Comparison of ENCODE assay signal across 9 mouse cellular contexts in the genomic region with DNA sequence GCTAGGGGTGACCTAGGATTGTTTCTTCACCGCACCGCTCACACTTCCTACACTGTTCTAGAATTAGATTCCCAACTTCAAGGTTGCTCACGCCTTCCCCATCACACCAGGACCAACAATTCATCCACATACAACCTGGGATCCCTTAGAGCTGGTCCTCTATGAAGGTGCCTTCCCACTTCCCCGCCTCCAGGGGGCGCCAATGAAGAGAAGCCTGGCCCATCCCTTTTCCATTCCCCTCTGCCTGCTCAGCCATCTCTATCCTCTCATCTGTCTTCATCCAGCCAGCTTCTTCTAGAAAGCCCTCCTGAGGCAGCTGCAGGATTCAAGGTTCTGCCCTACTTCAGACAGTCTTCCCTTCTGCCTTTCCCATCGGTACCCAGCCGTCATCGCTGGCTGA. TPM values are rescaled to one million over a fixed set of nuclear protein-coding genes. Genes with fewer than 3 reads are reported as not detected.
DNase-seq lines count a peak whose midpoint lies in the region; ATAC-seq lines count a peak whose summit lies in the region.
"Had no signal": no experiment of that assay in that cellular context is flagged by ENCODE, and none has a peak within 500 bp of the region (broad histone marks: within the 10 kb centered on the region; RNA-seq: fewer than 3 reads in every experiment).

No protein-coding gene starts in this region.

- no peak overlapping the region for H3K4me3 ChIP-seq in limb, embryonic 11.5 days (ENCODE audit: low read depth, low read length)
- no peak overlapping the region for H3K4me3 ChIP-seq in limb, embryonic 10.5 days
- H3K4me3 ChIP-seq: hindbrain, embryonic 12.5 days had no signal

- no peak overlapping the region for H3K27ac ChIP-seq in limb, embryonic 11.5 days (replicated peaks; ENCODE audit: low read depth, low read length)
- no peak overlapping the region for H3K27ac ChIP-seq in limb, embryonic 10.5 days
- H3K27ac ChIP-seq: hindbrain, embryonic 12.5 days had no signal

- no peak overlapping the region for H3K9ac ChIP-seq in limb, embryonic 11.5 days (ENCODE audit: low read length)
- H3K9ac ChIP-seq: hindbrain, embryonic 12.5 days had no signal

- H3K4me2 ChIP-seq in limb, embryonic 11.5 days (ENCODE audit: low read depth, severe bottlenecking), result no peak overlapping the region
- H3K4me2 ChIP-seq: hindbrain, embryonic 12.5 days had no signal

- peak; percentile 62 for DNase-seq in CD4-positive, CD25-positive, alpha-beta regulatory T cell, adult 2 months (ENCODE audit: low read depth, low spot score)
- DNase-seq in limb, embryonic 11.5 days (ENCODE audit: low spot score), result peak; percentile 47
- no peak for DNase-seq in limb, embryonic 10.5 days (ENCODE audit: low spot score)
- peak; percentile 43 for DNase-seq in c-Kit-positive CD71-negative TER-119-negative erythroid progenitor cells, embryonic 14.5 days (ENCODE audit: low read depth)
- DNase-seq in spleen, postnatal 14 days (ENCODE audit: low spot score in 2 of 2), result peak; percentile 26 to 41
- DNase-seq in embryo, embryonic 11 days, result no peak
- DNase-seq in ovary, adult 18-20 months (ENCODE audit: low spot score), result no peak

- H3K27me3 ChIP-seq in limb, embryonic 11.5 days (ENCODE audit: control insufficient read depth, insufficient read depth, low read length), result no peaks in the 10 kb centered on the region
- no peaks in the 10 kb centered on the region for H3K27me3 ChIP-seq in limb, embryonic 10.5 days (ENCODE audit: low read depth, poor library complexity, severe bottlenecking)

- H3K36me3 ChIP-seq in limb, embryonic 11.5 days (ENCODE audit: control insufficient read depth, insufficient read depth, low read length), result no peaks in the 10 kb centered on the region
- no peaks in the 10 kb centered on the region for H3K36me3 ChIP-seq in limb, embryonic 10.5 days
- H3K36me3 ChIP-seq: hindbrain, embryonic 12.5 days had no signal

- H3K4me1 ChIP-seq in limb, embryonic 11.5 days (ENCODE audit: control insufficient read depth, insufficient read depth, low read length), result peaks cover 9% of the 10 kb centered on the region
- peaks cover 71% of the 10 kb centered on the region for H3K4me1 ChIP-seq in limb, embryonic 10.5 days

- no peak for ATAC-seq in CD4-positive, CD25-positive, alpha-beta regulatory T cell, adult 4 months
- ATAC-seq in limb, embryonic 11.5 days (ENCODE audit: insufficient number of reproducible peaks, low FRiP score, low TSS enrichment, low read depth), result no peak

- no peaks in the 10 kb centered on the region for H3K9me3 ChIP-seq in limb, embryonic 11.5 days (ENCODE audit: control insufficient read depth, low read length)
- H3K9me3 ChIP-seq in limb, embryonic 10.5 days (replicated peaks), result no peaks in the 10 kb centered on the region
- H3K9me3 ChIP-seq: hindbrain, embryonic 12.5 days had no signal

- 68% methylated on average over 8 of the region's 8 CpGs for WGBS in limb, embryonic 11.5 days
- WGBS in limb, embryonic 10.5 days, result 73% methylated on average over 8 of the region's 8 CpGs

RNA-seq across cellular contexts. Expression of a gene that starts 16.2 kb away (rescaled TPM):
- not detected for polyA plus RNA-seq in CD4-positive, CD25-positive, alpha-beta regulatory T cell, adult 4 months (2017; shearing (Covaris generic))
- 0.13 and 0.20 TPM in 2 replicates for polyA plus RNA-seq in limb, embryonic 11.5 days (2014; fragmentation: Nextera tagmentation; extraction: Ambion mirVana)
- not detected in 2 replicates for polyA plus RNA-seq in limb, embryonic 10.5 days (2016; fragmentation: Nextera tagmentation; extraction: Ambion mirVana)

RNA-seq across cellular contexts. Expression of a gene that starts 17.7 kb away (rescaled TPM):
- polyA plus RNA-seq in CD4-positive, CD25-positive, alpha-beta regulatory T cell, adult 4 months (2017; shearing (Covaris generic)), result 100 to 1,000 TPM; 110 to 129 TPM
- polyA plus RNA-seq in limb, embryonic 11.5 days (2014; fragmentation: Nextera tagmentation; extraction: Ambion mirVana), result 383 and 387 TPM in 2 replicates
- 400 and 433 TPM in 2 replicates for polyA plus RNA-seq in limb, embryonic 10.5 days (2016; fragmentation: Nextera tagmentation; extraction: Ambion mirVana)

RNA-seq across cellular contexts. Expression of a gene that starts 52.9 kb away (rescaled TPM):
- polyA plus RNA-seq in CD4-positive, CD25-positive, alpha-beta regulatory T cell, adult 4 months (2017; shearing (Covaris generic)), result 10 to 100 TPM; 10.7 to 11.4 TPM
- polyA plus RNA-seq in limb, embryonic 11.5 days (2014; fragmentation: Nextera tagmentation; extraction: Ambion mirVana), result 14.2 and 15.8 TPM in 2 replicates
- 17.9 and 20.2 TPM in 2 replicates for polyA plus RNA-seq in limb, embryonic 10.5 days (2016; fragmentation: Nextera tagmentation; extraction: Ambion mirVana)

Comparison
In these comparisons a context has a peak if more than half of its experiments do, and no peak if none do; other contexts are left out.
1. DNase-seq: peak in CD4-positive, CD25-positive, alpha-beta regulatory T cell, adult 2 months (single experiment), limb, embryonic 11.5 days (single experiment), c-Kit-positive CD71-negative TER-119-negative erythroid progenitor cells, embryonic 14.5 days (single experiment) and spleen, postnatal 14 days (2 of 2); none in limb, embryonic 10.5 days (single experiment), embryo, embryonic 11 days (single experiment) and ovary, adult 18-20 months (single experiment).